Mouse (Mus musculus): ENCODE data around the gene Cdr2l.
"Not testable (repeated sequence)": the region's sequence is repeated elsewhere in the genome, so short reads cannot be mapped to it uniquely, and the experiment has no call there.

Gene Cdr2l

DNA sequence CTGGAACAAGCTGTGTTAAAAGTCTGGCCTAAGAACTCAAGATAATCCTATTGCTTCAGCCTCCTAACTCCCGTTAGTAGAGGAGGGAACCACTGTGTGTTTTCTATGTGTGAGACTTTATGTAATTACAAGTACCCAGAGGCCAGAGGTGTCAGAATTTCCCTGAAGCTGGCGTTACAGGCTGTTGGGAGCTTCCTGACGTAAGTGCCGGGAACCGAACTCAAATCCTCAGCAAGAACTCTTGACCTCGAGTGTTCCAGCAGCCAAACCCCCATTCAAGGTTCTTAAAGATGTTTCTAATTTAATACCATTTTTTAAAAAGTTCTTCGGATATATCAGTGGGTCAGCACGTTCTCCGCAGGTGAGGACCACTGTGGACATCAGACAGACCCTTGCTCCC is 440 bp upstream of the Cdr2l start:
- no peak for DNase-seq (ENCODE audit: low read depth, low spot score)
- Histone ChIP-seq H3K27me3 (ENCODE audit: control insufficient read depth, insufficient read depth, low read length, poor library complexity, severe bottlenecking) (no peaks in the 10 kb centered on the region), H3K36me3 (ENCODE audit: control insufficient read depth, insufficient read depth, low read length, poor library complexity, severe bottlenecking) (no peaks in the 10 kb centered on the region)

DNA sequence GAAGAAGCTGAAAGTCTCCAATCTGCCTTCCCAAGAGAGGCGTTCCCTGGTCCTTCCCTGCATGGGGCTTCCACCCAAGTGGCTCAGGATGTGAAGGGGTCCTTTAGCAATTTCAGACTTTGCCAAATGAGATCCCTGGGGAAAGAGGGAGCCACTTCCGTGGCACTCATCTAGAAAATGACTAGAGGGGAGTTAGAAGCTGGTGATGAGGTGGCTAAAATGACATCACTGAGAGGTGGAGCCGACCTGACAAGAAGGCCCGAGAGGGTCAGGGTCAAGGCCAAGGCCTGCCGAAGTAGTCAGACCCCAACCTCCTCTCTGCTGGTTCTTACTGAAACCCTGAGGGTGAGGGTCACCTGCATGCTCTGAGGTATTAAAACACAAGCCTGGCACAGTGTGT is 1.2 kb downstream of the Cdr2l start:
- no peak for DNase-seq (ENCODE audit: low read depth, low spot score)
- Histone ChIP-seq H3K36me3 (ENCODE audit: control insufficient read depth, insufficient read depth, low read length, poor library complexity, severe bottlenecking) (no peaks in the 10 kb centered on the region), H3K27me3 (ENCODE audit: control insufficient read depth, insufficient read depth, low read length, poor library complexity, severe bottlenecking) (no peaks in the 10 kb centered on the region)

DNA sequence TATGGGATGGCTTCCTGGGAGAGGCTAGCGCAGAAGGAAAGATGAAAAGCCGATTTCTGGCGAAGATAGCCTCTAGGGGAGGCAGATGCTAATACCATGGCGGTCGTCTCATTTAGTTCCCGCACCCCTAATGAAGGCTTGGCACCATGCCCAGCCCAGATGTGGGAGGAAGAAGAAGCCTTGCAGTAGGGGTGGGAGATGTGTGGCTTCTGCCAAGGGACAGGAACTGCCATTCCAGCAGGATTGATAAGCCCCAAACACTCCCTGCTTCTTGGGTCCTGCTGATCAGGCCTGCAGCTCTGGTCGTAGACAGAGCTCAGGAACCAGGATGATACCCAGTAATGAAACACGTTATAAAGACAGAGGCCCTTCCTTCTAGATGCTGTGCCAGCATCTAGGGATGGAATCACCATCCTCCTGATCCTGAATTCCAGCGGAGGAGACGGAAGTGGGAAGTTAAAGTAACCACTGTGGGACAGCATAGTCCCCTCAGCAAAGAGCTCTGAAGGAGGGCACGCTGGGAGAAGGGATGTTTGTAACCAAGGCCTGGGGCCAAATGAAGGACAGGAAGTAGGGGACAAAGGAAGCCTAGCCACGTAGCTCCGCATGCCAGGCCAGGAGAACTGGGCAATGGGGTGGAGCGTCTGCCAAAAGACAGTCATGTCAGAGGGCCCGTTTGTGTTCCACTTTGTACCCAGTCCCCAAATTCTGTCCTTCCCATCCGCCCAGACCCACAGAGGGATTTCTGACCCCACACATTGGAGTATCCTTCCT is 2.2 kb downstream of the Cdr2l start:
- Histone ChIP-seq H3K27me3 (ENCODE audit: control insufficient read depth, insufficient read depth, low read length, poor library complexity, severe bottlenecking) (no peaks in the 10 kb centered on the region), H3K36me3 (ENCODE audit: control insufficient read depth, insufficient read depth, low read length, poor library complexity, severe bottlenecking) (no peaks in the 10 kb centered on the region)
- DNase-seq (ENCODE audit: low read depth, low spot score): no peak

DNA sequence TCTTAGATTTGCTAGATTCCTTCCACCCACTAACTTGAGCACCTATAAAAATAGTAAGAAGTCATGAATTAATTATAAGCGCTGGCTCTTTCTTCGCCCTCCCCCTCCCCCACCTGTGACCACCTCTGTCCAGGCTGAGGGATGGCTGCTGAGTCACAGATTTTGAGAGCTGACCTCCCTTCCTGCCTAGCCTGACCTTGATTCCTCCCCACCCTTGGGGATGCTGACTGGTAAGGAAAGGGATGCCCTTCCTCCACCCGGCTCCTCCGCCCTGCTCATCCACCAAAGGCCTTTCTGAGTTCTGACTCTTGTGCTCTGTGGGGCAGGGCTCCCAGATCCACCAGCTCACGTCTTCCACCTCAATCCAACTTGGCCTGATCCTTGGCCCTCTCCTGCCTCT is 2.9 kb downstream of the Cdr2l start:
- Histone ChIP-seq H3K27me3 (ENCODE audit: control insufficient read depth, insufficient read depth, low read length, poor library complexity, severe bottlenecking) (no peaks in the 10 kb centered on the region), H3K36me3 (ENCODE audit: control insufficient read depth, insufficient read depth, low read length, poor library complexity, severe bottlenecking) (no peaks in the 10 kb centered on the region)
- DNase-seq (ENCODE audit: low read depth, low spot score): no peak

DNA sequence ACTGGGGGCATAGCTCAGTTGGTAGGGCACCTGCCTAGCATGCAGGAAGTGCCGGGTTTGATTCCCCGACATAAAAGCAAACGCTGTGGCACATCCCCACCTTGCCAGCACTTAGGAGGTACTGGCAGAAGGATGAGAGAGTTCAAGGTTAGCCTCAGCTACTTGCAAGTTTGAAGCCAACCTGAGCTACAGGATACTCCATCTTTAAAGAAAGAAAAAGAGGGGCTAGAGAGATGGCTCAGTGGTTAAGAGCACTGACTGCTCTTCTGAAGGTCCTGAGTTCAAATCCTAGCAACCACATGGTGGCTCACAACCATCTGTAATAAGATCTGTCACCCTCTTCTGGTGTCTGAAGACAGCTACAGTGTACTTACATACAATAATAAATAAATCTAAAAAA is 5.1 kb downstream of the Cdr2l start:
- H3K27me3 ChIP-seq (ENCODE audit: control insufficient read depth, insufficient read depth, low read length, poor library complexity, severe bottlenecking); H3K36me3 ChIP-seq (ENCODE audit: control insufficient read depth, insufficient read depth, low read length, poor library complexity, severe bottlenecking); DNase-seq (ENCODE audit: low read depth, low spot score): not testable (repeated sequence)

DNA sequence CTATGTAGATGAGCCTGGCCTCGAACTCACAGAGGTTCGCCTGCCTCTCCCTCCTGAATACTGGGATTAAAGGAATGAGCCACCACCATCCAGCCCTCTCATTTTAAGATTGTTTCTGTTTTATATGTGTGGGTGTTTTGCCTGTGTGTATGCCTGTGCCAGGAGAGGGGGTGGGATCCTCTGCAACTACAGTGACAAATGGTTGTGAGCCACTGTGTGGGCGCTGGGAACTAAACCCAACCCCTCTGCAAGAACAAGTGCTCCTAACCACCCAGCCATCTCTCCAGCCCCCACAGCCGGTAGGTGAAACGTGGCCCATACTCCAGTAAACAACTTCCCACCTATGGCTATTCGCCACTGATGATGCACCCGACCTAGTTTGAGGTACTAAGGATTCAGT is 9.6 kb downstream of the Cdr2l start:
- no peaks in the 10 kb centered on the region for H3K36me3 ChIP-seq (ENCODE audit: control insufficient read depth, insufficient read depth, low read length, poor library complexity, severe bottlenecking)
- H3K27me3 ChIP-seq (ENCODE audit: control insufficient read depth, insufficient read depth, low read length, poor library complexity, severe bottlenecking): no peaks in the 10 kb centered on the region
- DNase-seq (ENCODE audit: low read depth, low spot score): no peak

DNA sequence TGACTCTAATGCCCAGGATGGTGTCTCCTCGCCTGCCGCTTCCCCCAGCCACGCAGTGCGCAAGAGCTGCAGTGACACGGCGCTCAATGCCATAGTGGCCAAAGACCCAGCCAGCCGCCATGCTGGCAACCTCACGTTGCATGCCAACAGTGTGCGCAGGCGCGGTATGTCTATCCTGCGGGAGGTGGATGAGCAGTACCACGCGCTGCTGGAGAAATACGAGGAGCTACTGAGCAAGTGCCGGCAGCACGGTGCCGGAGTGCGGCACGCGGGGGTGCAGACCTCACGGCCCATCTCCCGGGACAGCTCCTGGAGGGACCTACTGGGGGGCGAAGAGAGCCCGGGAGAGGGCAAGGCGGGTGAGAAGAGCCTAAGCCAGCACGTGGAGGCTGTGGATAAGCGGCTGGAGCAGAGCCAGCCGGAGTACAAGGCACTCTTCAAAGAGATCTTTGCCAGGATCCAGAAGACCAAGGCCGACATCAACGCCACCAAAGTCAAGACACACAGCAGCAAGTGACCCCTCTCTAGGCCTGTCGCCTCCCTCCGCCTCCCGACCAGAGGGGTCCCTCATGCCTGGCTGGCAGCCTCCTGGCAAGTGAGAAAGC is 12.1 kb downstream of the Cdr2l start:
- no peaks in the 10 kb centered on the region for H3K27me3 ChIP-seq (ENCODE audit: control insufficient read depth, insufficient read depth, low read length, poor library complexity, severe bottlenecking)
- no peak for DNase-seq (ENCODE audit: low read depth, low spot score)
- H3K36me3 ChIP-seq (ENCODE audit: control insufficient read depth, insufficient read depth, low read length, poor library complexity, severe bottlenecking): no peaks in the 10 kb centered on the region

DNA sequence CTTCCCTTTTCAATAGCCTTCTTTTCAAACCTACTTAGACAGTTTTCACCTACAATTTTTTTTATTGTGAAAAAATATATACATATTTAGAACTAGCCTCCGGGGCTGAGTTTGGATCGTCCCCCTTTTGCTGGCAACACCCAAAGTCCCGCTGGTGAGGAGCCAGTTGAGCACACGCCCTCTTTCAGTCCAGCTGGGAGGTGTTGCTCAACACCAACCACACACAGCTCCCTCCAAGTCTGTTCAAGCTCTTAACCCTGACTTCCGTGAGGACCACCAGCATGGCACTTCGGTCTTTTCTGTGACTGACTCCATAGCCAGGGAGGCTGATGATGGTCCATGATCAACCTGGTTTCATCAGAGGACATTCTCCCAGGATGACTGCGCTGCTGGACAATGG is 16.4 kb downstream of the Cdr2l start:
- no peak for DNase-seq (ENCODE audit: low read depth, low spot score)
- H3K36me3 ChIP-seq (ENCODE audit: control insufficient read depth, insufficient read depth, low read length, poor library complexity, severe bottlenecking): no peaks in the 10 kb centered on the region
- no peaks in the 10 kb centered on the region for H3K27me3 ChIP-seq (ENCODE audit: control insufficient read depth, insufficient read depth, low read length, poor library complexity, severe bottlenecking)

DNA sequence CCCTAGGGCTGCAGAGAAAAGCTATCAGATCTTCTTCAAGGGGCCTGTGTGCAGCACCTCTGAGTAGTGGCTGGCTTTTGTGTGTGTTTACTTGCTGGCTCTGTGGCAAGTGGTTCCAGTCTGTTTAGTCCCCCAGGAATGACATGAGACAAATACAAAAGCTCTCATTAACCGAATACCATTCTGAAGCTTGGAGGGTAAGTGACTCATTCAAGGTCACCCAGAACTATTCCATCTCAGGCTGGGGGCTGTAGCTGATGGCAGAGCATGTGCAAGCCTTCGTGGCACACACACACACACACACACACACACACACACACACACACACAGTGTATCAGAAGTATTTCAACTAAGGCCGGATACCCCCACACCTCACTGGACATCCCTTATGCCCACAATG is 18.4 kb downstream of the Cdr2l start:
- Histone ChIP-seq H3K27me3 (ENCODE audit: control insufficient read depth, insufficient read depth, low read length, poor library complexity, severe bottlenecking) (no peaks in the 10 kb centered on the region), H3K36me3 (ENCODE audit: control insufficient read depth, insufficient read depth, low read length, poor library complexity, severe bottlenecking) (no peaks in the 10 kb centered on the region)
- no peak for DNase-seq (ENCODE audit: low read depth, low spot score)

DNA sequence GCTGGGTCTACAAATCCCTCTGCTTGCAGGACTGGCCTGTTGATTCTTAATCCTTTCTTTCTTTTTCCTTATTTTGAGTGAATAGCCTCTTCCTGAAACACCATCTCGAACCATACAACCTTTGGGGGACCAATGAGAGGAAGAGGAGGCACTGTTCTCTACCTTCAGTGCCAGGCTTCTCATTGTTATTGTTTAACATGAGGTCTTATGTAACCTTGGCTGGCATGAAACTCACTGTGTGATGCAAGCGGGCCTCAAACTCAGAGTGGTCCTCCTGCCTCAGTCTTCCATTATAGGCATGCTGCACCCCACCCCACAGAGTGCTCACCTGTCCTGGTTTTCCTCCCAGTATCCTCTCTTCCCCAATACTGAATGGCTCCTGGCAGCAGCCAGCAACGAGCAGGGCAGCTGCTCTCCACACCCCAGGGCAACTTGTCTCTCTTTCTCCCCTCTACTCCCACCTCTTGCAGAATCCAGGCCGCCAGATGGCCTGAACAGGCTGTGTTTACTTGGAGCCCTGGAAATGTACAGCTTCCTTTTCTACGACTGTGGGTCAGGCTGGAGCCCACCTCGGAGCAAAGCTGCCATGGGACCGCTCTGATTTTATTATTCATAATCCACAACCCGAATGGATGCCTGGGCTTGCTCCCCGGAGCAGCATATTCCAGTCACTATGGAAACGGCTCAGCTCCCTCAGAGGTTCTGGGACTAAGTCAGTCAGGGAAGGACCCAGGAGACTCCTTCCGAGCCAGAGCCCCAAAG is 19.1 kb downstream of the Cdr2l start:
- no peaks in the 10 kb centered on the region for H3K27me3 ChIP-seq (ENCODE audit: control insufficient read depth, insufficient read depth, low read length, poor library complexity, severe bottlenecking)
- DNase-seq (ENCODE audit: low read depth, low spot score): no peak
- H3K36me3 ChIP-seq (ENCODE audit: control insufficient read depth, insufficient read depth, low read length, poor library complexity, severe bottlenecking): no peaks in the 10 kb centered on the region

DNA sequence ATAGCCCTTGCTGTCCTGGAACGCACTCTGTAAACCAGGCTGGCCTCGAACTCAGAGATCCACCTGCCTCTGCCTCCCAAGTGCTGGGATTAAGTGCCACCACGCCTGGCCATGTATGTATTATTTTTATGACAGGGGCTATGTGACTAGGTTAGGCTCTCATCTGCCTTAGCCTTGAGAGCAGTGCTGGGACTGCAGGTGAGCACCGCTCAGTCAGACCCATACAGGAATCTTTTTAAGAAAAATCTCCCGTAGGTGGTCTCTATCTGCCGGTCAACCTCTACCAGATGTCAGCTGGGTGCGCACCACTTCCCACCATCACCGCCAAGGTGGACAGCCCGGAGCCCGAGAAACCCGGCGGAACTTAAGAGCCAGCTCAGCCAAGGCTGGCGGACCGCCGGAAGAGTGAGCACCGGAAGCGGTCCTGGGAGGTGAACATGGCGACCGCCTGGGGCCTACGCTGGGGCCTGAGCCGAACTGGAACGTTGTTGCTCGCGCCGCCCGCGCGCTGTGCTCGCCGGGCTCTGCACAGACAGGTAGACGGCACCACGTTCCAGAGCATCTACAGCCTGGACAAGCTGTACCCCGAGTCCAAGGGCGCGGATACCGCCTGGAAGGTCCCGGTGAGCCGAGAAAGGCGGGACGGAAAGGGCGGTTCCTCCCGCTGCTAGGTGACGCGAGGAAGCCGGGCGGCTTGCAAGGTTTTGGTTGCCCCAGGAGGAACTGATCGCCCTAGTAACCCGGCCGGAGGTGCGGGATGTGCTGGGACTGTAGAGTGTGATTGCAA is 21.8 kb downstream of the Cdr2l start, which contains the start of gene Mrpl58:
Gene Mrpl58 (plus strand): TSS at position 415 of the 787 bp plus-strand sequence.
- H3K27me3 ChIP-seq (ENCODE audit: control insufficient read depth, insufficient read depth, low read length, poor library complexity, severe bottlenecking): no peaks in the 10 kb centered on the region

DNA sequence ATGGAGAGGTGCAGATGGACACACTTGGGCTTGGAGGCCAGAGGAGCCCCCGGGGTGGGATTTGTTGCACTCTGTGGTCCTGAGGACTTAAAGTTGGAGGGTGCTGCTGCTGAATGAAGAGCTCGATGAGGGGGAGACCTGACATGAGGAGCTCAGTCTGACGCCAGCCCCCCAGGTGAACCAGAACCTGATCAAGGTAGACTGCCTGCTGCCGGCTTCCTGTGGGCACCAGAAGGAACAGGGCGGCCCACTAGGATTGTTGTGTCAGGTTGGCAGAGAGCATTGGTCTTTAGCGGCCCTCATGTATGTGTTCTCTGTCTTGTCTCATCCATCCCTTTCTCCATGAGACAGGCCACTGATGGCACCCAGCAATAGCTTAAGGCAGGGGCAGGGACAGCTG is 24.0 kb downstream of the Cdr2l start:
- no peak for DNase-seq (ENCODE audit: low read depth, low spot score)
- Histone ChIP-seq H3K27me3 (ENCODE audit: control insufficient read depth, insufficient read depth, low read length, poor library complexity, severe bottlenecking) (no peaks in the 10 kb centered on the region), H3K36me3 (ENCODE audit: control insufficient read depth, insufficient read depth, low read length, poor library complexity, severe bottlenecking) (no peaks in the 10 kb centered on the region; the same call in 1 of the 2 replicates)

More for the DNA sequence above, 21.8 kb downstream of the Cdr2l start, which contains the start of gene Mrpl58:
- peak; percentile 82 for DNase-seq (ENCODE audit: low read depth, low spot score)
- no peaks in the 10 kb centered on the region for H3K36me3 ChIP-seq (ENCODE audit: control insufficient read depth, insufficient read depth, low read length, poor library complexity, severe bottlenecking)

DNA sequence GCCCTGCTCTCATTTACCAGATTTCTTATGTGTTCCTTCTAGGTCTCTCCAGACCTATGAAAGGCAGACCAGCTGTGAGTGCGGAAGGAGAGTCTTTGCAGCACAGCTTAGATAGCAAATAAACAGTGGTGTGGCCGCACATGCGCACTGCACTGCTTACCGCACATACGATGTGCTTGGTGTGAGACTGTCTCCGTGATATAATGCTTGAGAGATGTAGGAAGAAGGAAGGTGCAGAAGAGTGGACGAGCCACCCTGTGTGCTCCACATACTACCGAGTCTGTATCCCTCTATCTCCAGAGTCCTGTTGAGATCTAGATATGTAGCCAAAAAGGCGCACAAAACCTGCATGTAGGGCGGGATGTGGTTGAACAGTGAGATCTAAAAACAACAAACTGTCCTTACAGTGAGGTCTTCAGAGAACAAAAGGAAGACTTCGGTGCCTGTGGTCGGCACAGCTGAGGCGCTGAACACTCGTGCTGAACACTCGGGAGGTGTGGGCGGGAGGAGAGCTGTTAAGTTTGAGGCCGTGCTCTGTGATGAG is 25.2 kb downstream of the Cdr2l start:
- DNase-seq (ENCODE audit: low read depth, low spot score): no peak
- no peaks in the 10 kb centered on the region for H3K27me3 ChIP-seq (ENCODE audit: control insufficient read depth, insufficient read depth, low read length, poor library complexity, severe bottlenecking)
- no peaks in the 10 kb centered on the region; the same call in 1 of the 2 replicates for H3K36me3 ChIP-seq (ENCODE audit: control insufficient read depth, insufficient read depth, low read length, poor library complexity, severe bottlenecking)

DNA sequence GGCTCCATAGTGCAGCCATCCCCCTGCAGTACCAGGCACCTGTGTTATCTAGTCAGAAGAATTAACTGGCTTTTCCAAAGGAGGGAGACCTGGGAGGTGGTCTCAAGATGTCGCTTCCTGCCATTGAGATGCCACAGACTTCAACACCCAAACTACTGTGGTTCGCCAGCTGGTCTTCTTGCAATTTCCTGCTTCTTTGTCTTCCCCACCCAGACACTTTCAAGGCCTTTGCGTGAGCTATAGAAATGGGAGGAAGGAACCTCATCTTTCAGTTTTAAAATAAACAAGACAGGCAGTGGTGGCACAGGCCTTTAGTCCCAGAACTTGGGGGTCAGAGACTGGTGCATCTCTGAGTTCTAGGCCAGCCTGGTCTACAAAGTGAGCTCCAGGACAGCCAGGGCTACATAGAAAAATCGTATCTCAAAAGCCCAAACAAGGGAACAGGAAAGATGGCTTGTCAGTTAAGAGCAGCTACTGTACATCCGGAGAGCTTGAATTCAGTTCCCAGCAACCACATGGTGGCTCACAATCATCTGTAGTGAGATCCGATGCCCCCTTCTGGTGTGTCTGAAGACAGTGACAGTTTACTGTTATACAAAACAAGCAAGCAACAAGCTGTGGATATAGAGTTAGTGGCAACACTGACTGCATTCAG is 26.7 kb downstream of the Cdr2l start:
- H3K27me3 ChIP-seq (ENCODE audit: control insufficient read depth, insufficient read depth, low read length, poor library complexity, severe bottlenecking): no peaks in the 10 kb centered on the region
- DNase-seq (ENCODE audit: low read depth, low spot score): no peak
- no peaks in the 10 kb centered on the region; the same call in 1 of the 2 replicates for H3K36me3 ChIP-seq (ENCODE audit: control insufficient read depth, insufficient read depth, low read length, poor library complexity, severe bottlenecking)
